ENCODE assay signal across 25 mouse cellular contexts in genomic region chr4:64500635-64501395, GRCm38 (mm10).
DNase-seq lines count a peak whose midpoint lies in the region; ATAC-seq lines count a peak whose summit lies in the region.
"Had no signal": no experiment of that assay in that cellular context is flagged by ENCODE, and none has a peak within 500 bp of the region (broad histone marks: within the 10 kb centered on the region; RNA-seq: fewer than 3 reads in every experiment).

No protein-coding gene starts in this region.

- H3K27me3 ChIP-seq in embryonic facial prominence, embryonic 14.5 days (replicated peaks; ENCODE audit: control insufficient read depth, insufficient read depth, low read length), result no peaks in the 10 kb centered on the region
- no peaks in the 10 kb centered on the region for H3K27me3 ChIP-seq in embryonic facial prominence, embryonic 10.5 days (replicated peaks; ENCODE audit: low read depth, poor library complexity, severe bottlenecking)
- no peaks in the 10 kb centered on the region for H3K27me3 ChIP-seq in lung, embryonic 15.5 days
- H3K27me3 ChIP-seq in lung, embryonic 16.5 days (ENCODE audit: control insufficient read depth, insufficient read depth, low read depth, low read length), result no peaks in the 10 kb centered on the region; the same call in 1 of the 2 replicates
- H3K27me3 ChIP-seq: forebrain, embryonic 12.5 days; intestine, embryonic 15.5 days; neural tube, embryonic 12.5 days had no signal

- H3K4me2 ChIP-seq in embryonic facial prominence, embryonic 14.5 days (ENCODE audit: low read depth, low read length), result no peak overlapping the region
- no peak overlapping the region for H3K4me2 ChIP-seq in lung, embryonic 15.5 days
- no peak overlapping the region for H3K4me2 ChIP-seq in lung, embryonic 16.5 days (ENCODE audit: low read depth, low read length)
- H3K4me2 ChIP-seq: forebrain, embryonic 12.5 days; heart, embryonic 11.5 days; intestine, embryonic 15.5 days; liver, embryonic 11.5 days; neural tube, embryonic 12.5 days had no signal

- 0 out of 2 replicates have a peak, but pooled peaks cover 3% of the 10 kb centered on the region for H3K4me1 ChIP-seq in embryonic facial prominence, embryonic 14.5 days (ENCODE audit: control insufficient read depth, insufficient read depth, low read length)
- no peaks in the 10 kb centered on the region for H3K4me1 ChIP-seq in embryonic facial prominence, embryonic 10.5 days
- no peaks in the 10 kb centered on the region for H3K4me1 ChIP-seq in lung, embryonic 15.5 days
- H3K4me1 ChIP-seq in lung, embryonic 16.5 days (replicated peaks; ENCODE audit: control insufficient read depth, insufficient read depth, low read length), result no peaks in the 10 kb centered on the region
- H3K4me1 ChIP-seq: forebrain, embryonic 12.5 days; intestine, embryonic 15.5 days; neural tube, embryonic 12.5 days had no signal

- 67% methylated on average over 5 of the region's 5 CpGs for WGBS in embryonic facial prominence, embryonic 14.5 days
- WGBS in embryonic facial prominence, embryonic 10.5 days, result 93% methylated on average over 5 of the region's 5 CpGs
- 62% methylated on average over 5 of the region's 5 CpGs for WGBS in lung, embryonic 15.5 days
- 58% methylated on average over 5 of the region's 5 CpGs for WGBS in lung, embryonic 16.5 days

- H3K9me3 ChIP-seq in embryonic facial prominence, embryonic 14.5 days (ENCODE audit: control insufficient read depth, low read length), result no peaks in the 10 kb centered on the region
- no peaks in the 10 kb centered on the region for H3K9me3 ChIP-seq in embryonic facial prominence, embryonic 10.5 days
- H3K9me3 ChIP-seq in lung, embryonic 15.5 days, result no peaks in the 10 kb centered on the region
- H3K9me3 ChIP-seq in lung, embryonic 16.5 days (ENCODE audit: control insufficient read depth, low read length), result no peaks in the 10 kb centered on the region
- H3K9me3 ChIP-seq: forebrain, embryonic 12.5 days; intestine, embryonic 15.5 days; neural tube, embryonic 12.5 days had no signal

- H3K4me3 ChIP-seq in embryonic facial prominence, embryonic 14.5 days (ENCODE audit: low read depth, low read length), result no peak overlapping the region
- H3K4me3 ChIP-seq in embryonic facial prominence, embryonic 10.5 days, result no peak overlapping the region
- no peak overlapping the region for H3K4me3 ChIP-seq in lung, embryonic 15.5 days
- H3K4me3 ChIP-seq in lung, embryonic 16.5 days (ENCODE audit: low read length), result no peak overlapping the region
- H3K4me3 ChIP-seq: forebrain, embryonic 12.5 days; intestine, embryonic 15.5 days; neural tube, embryonic 12.5 days had no signal

- no peaks in the 10 kb centered on the region for H3K36me3 ChIP-seq in embryonic facial prominence, embryonic 14.5 days (ENCODE audit: control insufficient read depth, insufficient read depth, low read length)
- no peaks in the 10 kb centered on the region for H3K36me3 ChIP-seq in embryonic facial prominence, embryonic 10.5 days (replicated peaks)
- H3K36me3 ChIP-seq in lung, embryonic 15.5 days, result no peaks in the 10 kb centered on the region
- H3K36me3 ChIP-seq in lung, embryonic 16.5 days (ENCODE audit: control insufficient read depth, insufficient read depth, low read length), result no peaks in the 10 kb centered on the region
- H3K36me3 ChIP-seq: forebrain, embryonic 12.5 days; intestine, embryonic 15.5 days; neural tube, embryonic 12.5 days had no signal

- peak; percentile 49 for DNase-seq in embryonic facial prominence, embryonic 14.5 days (ENCODE audit: low spot score)
- no peak for DNase-seq in embryonic facial prominence, embryonic 10.5 days (ENCODE audit: low spot score)
- DNase-seq in lung, adult 18-20 months, result no peak
- no peak for DNase-seq in thymus, postnatal 14 days
- no peak for DNase-seq in cerebellum, adult 9-11 months
- DNase-seq in adrenal gland, postnatal 4 days (ENCODE audit: low spot score in 2 of 2), result no peak
- DNase-seq: adrenal gland, postnatal 10 days; cerebellum, adult 9-10 months; gastrocnemius, postnatal 10 days; heart, adult 11 months; kidney, adult 9 months; kidney, postnatal 14 days; left cerebral cortex, postnatal 4 days; liver, postnatal 0 days; midbrain, embryonic 14.5 days; right cerebral cortex, adult 18-20 months; thymus, adult 18-20 months had no signal

- no peak overlapping the region for H3K27ac ChIP-seq in embryonic facial prominence, embryonic 14.5 days (replicated peaks; ENCODE audit: low read depth, low read length)
- H3K27ac ChIP-seq in embryonic facial prominence, embryonic 10.5 days (replicated peaks), result no peak overlapping the region
- H3K27ac ChIP-seq in lung, embryonic 15.5 days, result no peak overlapping the region
- H3K27ac ChIP-seq in lung, embryonic 16.5 days (ENCODE audit: low read length), result no peak overlapping the region
- H3K27ac ChIP-seq: forebrain, embryonic 12.5 days; intestine, embryonic 15.5 days; neural tube, embryonic 12.5 days had no signal

- ATAC-seq in embryonic facial prominence, embryonic 14.5 days (ENCODE audit: low read depth), result no peak
- ATAC-seq in lung, embryonic 15.5 days (ENCODE audit: borderline replicate concordance, extremely low read depth, low FRiP score, low TSS enrichment), result peak; percentile 72; the same call in 1 of the 2 replicates
- ATAC-seq in lung, embryonic 16.5 days (ENCODE audit: low read depth), result peak; percentile 83
- ATAC-seq: hindbrain, embryonic 16.5 days; intestine, embryonic 15.5 days; liver, postnatal 0 days had no signal

- H3K9ac ChIP-seq in embryonic facial prominence, embryonic 14.5 days (ENCODE audit: low read depth, low read length), result no peak overlapping the region
- H3K9ac ChIP-seq in lung, embryonic 15.5 days, result no peak overlapping the region
- no peak overlapping the region for H3K9ac ChIP-seq in lung, embryonic 16.5 days (ENCODE audit: low read length)
- H3K9ac ChIP-seq: forebrain, embryonic 12.5 days; intestine, embryonic 15.5 days; liver, postnatal 0 days; neural tube, embryonic 12.5 days had no signal
